Comparison of ENCODE assay signal across 19 mouse cellular contexts in genomic region chr1:52151166-52151565, GRCm38 (mm10). TPM values are rescaled to one million over a fixed set of nuclear protein-coding genes. Genes with fewer than 3 reads are reported as not detected.
A peak's percentile ranks its signal among the peaks of the same experiment; 100 is the strongest.
DNase-seq lines count a peak whose midpoint lies in the region; ATAC-seq and TF ChIP-seq lines count a peak whose summit lies in the region.
"Had no signal": no experiment of that assay in that cellular context is flagged by ENCODE, and none has a peak within 500 bp of the region (broad histone marks: within the 10 kb centered on the region; RNA-seq: fewer than 3 reads in every experiment).

No protein-coding gene starts in this region.

- TF ChIP-seq EP300 in stomach, postnatal 0 days (optimal IDR thresholded peaks at IDR 0.05), result no peak
- no peak for TF ChIP-seq EP300 in lung, postnatal 0 days (IDR thresholded peaks at IDR 0.05)

- 90% methylated on average over 5 of the region's 5 CpGs for whole genome bisulfite sequencing in heart, embryonic 10.5 days
- 96% methylated on average over 5 of the region's 5 CpGs for WGBS in kidney, embryonic 16.5 days
- WGBS in kidney, adult 2 months, result 97% methylated on average over 5 of the region's 5 CpGs
- WGBS in stomach, embryonic 15.5 days, result 94% methylated on average over 5 of the region's 5 CpGs
- WGBS in stomach, postnatal 0 days, result 98% methylated on average over 5 of the region's 5 CpGs
- 94% methylated on average over 5 of the region's 5 CpGs for WGBS in lung, postnatal 0 days

- H3K4me1 ChIP-seq in heart, embryonic 10.5 days, result peaks cover 34% of the 10 kb centered on the region
- H3K4me1 ChIP-seq in kidney, embryonic 16.5 days (ENCODE audit: insufficient read depth, low read length), result peaks cover 33% of the 10 kb centered on the region
- peaks cover 13% of the 10 kb centered on the region for H3K4me1 ChIP-seq in kidney, adult 2 months (ENCODE audit: control insufficient read depth, insufficient read depth, low read length)
- peaks cover 10% of the 10 kb centered on the region; the same call in 1 of the 2 replicates for H3K4me1 ChIP-seq in stomach, embryonic 15.5 days
- no peaks in the 10 kb centered on the region for H3K4me1 ChIP-seq in stomach, postnatal 0 days (replicated peaks; ENCODE audit: control insufficient read depth, insufficient read depth)
- H3K4me1 ChIP-seq in lung, postnatal 0 days (ENCODE audit: insufficient read depth, low read depth, low read length), result no peaks in the 10 kb centered on the region

- no peak overlapping the region for H3K4me3 ChIP-seq in heart, embryonic 10.5 days
- no peak overlapping the region for H3K4me3 ChIP-seq in kidney, embryonic 16.5 days (ENCODE audit: low read length)
- H3K4me3 ChIP-seq in kidney, adult 2 months (ENCODE audit: insufficient read depth, low read depth, low read length), result no peak overlapping the region
- no peak overlapping the region for H3K4me3 ChIP-seq in stomach, embryonic 15.5 days (replicated peaks)
- H3K4me3 ChIP-seq in stomach, postnatal 0 days (ENCODE audit: low read depth, low read length), result no peak overlapping the region
- no peak overlapping the region for H3K4me3 ChIP-seq in lung, postnatal 0 days (ENCODE audit: low read depth, low read length)
- H3K4me3 ChIP-seq: embryonic facial prominence, embryonic 10.5 days; left cerebral cortex, adult 2 months; lung, embryonic 15.5 days; midbrain, embryonic 12.5 days; neural tube, embryonic 13.5 days had no signal

- 0 out of 2 replicates have a peak overlapping the region, but pooled peaks have one; percentile 9 for H3K9ac ChIP-seq in kidney, embryonic 16.5 days (replicated peaks; ENCODE audit: low read length)
- H3K9ac ChIP-seq in stomach, embryonic 15.5 days, result no peak overlapping the region
- no peak overlapping the region for H3K9ac ChIP-seq in stomach, postnatal 0 days (ENCODE audit: low read length)
- no peak overlapping the region for H3K9ac ChIP-seq in lung, postnatal 0 days (replicated peaks; ENCODE audit: low read depth)
- H3K9ac ChIP-seq: lung, embryonic 15.5 days; midbrain, embryonic 12.5 days; neural tube, embryonic 13.5 days had no signal

- peaks cover 5% of the 10 kb centered on the region; the same call in 1 of the 2 replicates for H3K36me3 ChIP-seq in heart, embryonic 10.5 days
- H3K36me3 ChIP-seq in kidney, embryonic 16.5 days (ENCODE audit: insufficient read depth, low read length), result peaks cover 2% of the 10 kb centered on the region; the same call in 1 of the 2 replicates
- no peaks in the 10 kb centered on the region; the same call in 1 of the 2 replicates for H3K36me3 ChIP-seq in kidney, adult 2 months (ENCODE audit: control insufficient read depth, insufficient read depth, low read length)
- H3K36me3 ChIP-seq in stomach, embryonic 15.5 days, result peaks cover 4% of the 10 kb centered on the region; the same call in 1 of the 2 replicates
- H3K36me3 ChIP-seq in stomach, postnatal 0 days (ENCODE audit: control insufficient read depth, insufficient read depth, low read length), result peaks cover 4% of the 10 kb centered on the region; the same call in 1 of the 2 replicates
- H3K36me3 ChIP-seq in lung, postnatal 0 days (ENCODE audit: insufficient read depth, low read length), result peaks cover 33% of the 10 kb centered on the region

- no peaks in the 10 kb centered on the region for H3K9me3 ChIP-seq in heart, embryonic 10.5 days
- no peaks in the 10 kb centered on the region for H3K9me3 ChIP-seq in kidney, embryonic 16.5 days (ENCODE audit: low read length)
- H3K9me3 ChIP-seq in stomach, embryonic 15.5 days, result no peaks in the 10 kb centered on the region
- no peaks in the 10 kb centered on the region for H3K9me3 ChIP-seq in stomach, postnatal 0 days (ENCODE audit: control insufficient read depth, low read length)
- H3K9me3 ChIP-seq in lung, postnatal 0 days (ENCODE audit: low read length), result no peaks in the 10 kb centered on the region
- H3K9me3 ChIP-seq: embryonic facial prominence, embryonic 10.5 days; lung, embryonic 15.5 days; midbrain, embryonic 12.5 days; neural tube, embryonic 13.5 days had no signal

- H3K27ac ChIP-seq in heart, embryonic 10.5 days, result peak overlapping the region; percentile 70
- peak overlapping the region; percentile 20; the same call in 1 of the 2 replicates for H3K27ac ChIP-seq in kidney, embryonic 16.5 days (ENCODE audit: low read length)
- no peak overlapping the region for H3K27ac ChIP-seq in kidney, adult 2 months (ENCODE audit: insufficient read depth, low read depth, low read length)
- 0 out of 2 replicates have a peak overlapping the region, but pooled peaks have one; percentile 28 for H3K27ac ChIP-seq in stomach, embryonic 15.5 days
- H3K27ac ChIP-seq in stomach, postnatal 0 days (replicated peaks), result no peak overlapping the region
- no peak overlapping the region for H3K27ac ChIP-seq in lung, postnatal 0 days (ENCODE audit: low read length)
- H3K27ac ChIP-seq: embryonic facial prominence, embryonic 10.5 days; lung, embryonic 15.5 days; macrophage; midbrain, embryonic 12.5 days; neural tube, embryonic 13.5 days had no signal

- no peak for TF ChIP-seq POLR2A in kidney, adult 2 months (IDR thresholded peaks at IDR 0.05; ENCODE audit: low read depth, low read length)

- intact Hi-C loops in heart, postnatal 14 days (cut with DNase I), result no loop called here

- no peak overlapping the region for H3K4me2 ChIP-seq in kidney, embryonic 16.5 days (replicated peaks; ENCODE audit: low read depth, low read length)
- H3K4me2 ChIP-seq in stomach, embryonic 15.5 days, result no peak overlapping the region
- no peak overlapping the region for H3K4me2 ChIP-seq in stomach, postnatal 0 days (replicated peaks; ENCODE audit: low read depth)
- H3K4me2 ChIP-seq in lung, postnatal 0 days (replicated peaks; ENCODE audit: low read depth, low read length), result no peak overlapping the region
- H3K4me2 ChIP-seq: lung, embryonic 15.5 days; midbrain, embryonic 12.5 days; neural tube, embryonic 13.5 days had no signal

- no peak for TF ChIP-seq CTCF in kidney, adult 2 months (conservative IDR thresholded peaks at IDR 0.05; ENCODE audit: insufficient read depth, insufficient read length, low read depth, low read length)
- TF ChIP-seq CTCF in stomach, postnatal 0 days (IDR thresholded peaks at IDR 0.05; ENCODE audit: low read depth), result no peak
- no peak for TF ChIP-seq CTCF in lung, postnatal 0 days (IDR thresholded peaks at IDR 0.05)

- no peaks in the 10 kb centered on the region for H3K27me3 ChIP-seq in heart, embryonic 10.5 days (ENCODE audit: insufficient read depth, poor library complexity, severe bottlenecking)
- no peaks in the 10 kb centered on the region for H3K27me3 ChIP-seq in kidney, embryonic 16.5 days (ENCODE audit: insufficient read depth, low read length)
- H3K27me3 ChIP-seq in kidney, adult 2 months (replicated peaks; ENCODE audit: control insufficient read depth, insufficient read depth, low read length), result no peaks in the 10 kb centered on the region
- H3K27me3 ChIP-seq in stomach, embryonic 15.5 days (replicated peaks), result no peaks in the 10 kb centered on the region
- H3K27me3 ChIP-seq in stomach, postnatal 0 days (ENCODE audit: control insufficient read depth, insufficient read depth, low read length), result no peaks in the 10 kb centered on the region
- H3K27me3 ChIP-seq in lung, postnatal 0 days (replicated peaks; ENCODE audit: insufficient read depth, low read length), result no peaks in the 10 kb centered on the region
- H3K27me3 ChIP-seq: lung, embryonic 15.5 days; neural tube, embryonic 13.5 days had no signal

- no peak for ATAC-seq in kidney, embryonic 16.5 days (ENCODE audit: low FRiP score, low TSS enrichment)
- ATAC-seq in stomach, embryonic 15.5 days (ENCODE audit: insufficient read depth, low FRiP score, low read depth), result no peak
- ATAC-seq in stomach, postnatal 0 days (ENCODE audit: low FRiP score, low TSS enrichment), result no peak
- no peak for ATAC-seq in lung, postnatal 0 days

- no peak for DNase-seq in heart, embryonic 10.5 days (ENCODE audit: low spot score)
- DNase-seq in heart, postnatal 14 days, result no peak
- DNase-seq in kidney, adult 2 months, result no peak
- no peak for DNase-seq in stomach, postnatal 0 days (ENCODE audit: low spot score)
- DNase-seq in lung, postnatal 0 days (ENCODE audit: low spot score), result no peak
- DNase-seq: adrenal gland, adult 2 months; cerebellum, adult 9-10 months; gastrocnemius, postnatal 10 days; kidney, adult 8-10 months; kidney, postnatal 25 days; right cerebral cortex, adult 18-20 months had no signal

RNA-seq across cellular contexts. Expression of gene Stat1, which starts 31.9 kb away (rescaled TPM):
- polyA plus RNA-seq in heart, embryonic 10.5 days (2016; fragmentation: Nextera tagmentation; extraction: Ambion mirVana), result 17.9 and 25.8 TPM in 2 replicates
- 10 to 100 TPM; 22.2 to 22.7 TPM for total RNA-seq in heart, postnatal 14 days (2021)
- polyA plus RNA-seq in kidney, embryonic 16.5 days (2015; fragmentation: Nextera tagmentation; extraction: Ambion mirVana), result 18.6 and 21.5 TPM in 2 replicates
- polyA plus RNA-seq in kidney, adult 2 months (2012; rRNA removed), result 35.0 and 40.8 TPM in 2 replicates
- polyA plus RNA-seq in stomach, embryonic 15.5 days (2015; fragmentation: Nextera tagmentation; extraction: Ambion mirVana), result 24.9 and 25.1 TPM in 2 replicates
- 22.2 and 24.0 TPM in 2 replicates for polyA plus RNA-seq in stomach, postnatal 0 days (2015; fragmentation: Nextera tagmentation; extraction: Ambion mirVana)
- 36.3 and 39.3 TPM in 2 replicates for polyA plus RNA-seq in lung, postnatal 0 days (2015; fragmentation: Nextera tagmentation; extraction: Ambion mirVana)

Comparison
In these comparisons a context has a peak if more than half of its experiments do, and no peak if none do; other contexts are left out.
1. H3K27ac ChIP-seq: peak in heart, embryonic 10.5 days (single experiment), kidney, embryonic 16.5 days (single experiment) and stomach, embryonic 15.5 days (single experiment); none in kidney, adult 2 months (single experiment), stomach, postnatal 0 days (single experiment) and lung, postnatal 0 days (single experiment).